Mouse (Mus musculus): Measurements from ENCODE around the gene Sde2. TPM values are rescaled to one million over a fixed set of nuclear protein-coding genes. Genes with fewer than 3 reads are reported as not detected.

Gene Sde2
- 10 to 100 TPM; 30.5 to 30.7 TPM for total RNA-seq (2021)
- long read RNA-seq, experiment 1, transcript Sde2-201 (7 exons, 3,213 nt) = major isoform, 41 of 45 reads
- long read RNA-seq, experiment 1, partial matches to known transcripts = 2 of 45 reads
- long read RNA-seq, experiment 1, other reads (novel, unspliced or antisense) = 2 of 45 reads
- long read RNA-seq, experiment 2, transcript Sde2-201 (7 exons, 3,213 nt) = major isoform, 77 of 93 reads
- long read RNA-seq, experiment 2, partial matches to known transcripts = 5 of 93 reads
- long read RNA-seq, experiment 2, other reads (novel, unspliced or antisense) = 10 of 93 reads

DNA sequence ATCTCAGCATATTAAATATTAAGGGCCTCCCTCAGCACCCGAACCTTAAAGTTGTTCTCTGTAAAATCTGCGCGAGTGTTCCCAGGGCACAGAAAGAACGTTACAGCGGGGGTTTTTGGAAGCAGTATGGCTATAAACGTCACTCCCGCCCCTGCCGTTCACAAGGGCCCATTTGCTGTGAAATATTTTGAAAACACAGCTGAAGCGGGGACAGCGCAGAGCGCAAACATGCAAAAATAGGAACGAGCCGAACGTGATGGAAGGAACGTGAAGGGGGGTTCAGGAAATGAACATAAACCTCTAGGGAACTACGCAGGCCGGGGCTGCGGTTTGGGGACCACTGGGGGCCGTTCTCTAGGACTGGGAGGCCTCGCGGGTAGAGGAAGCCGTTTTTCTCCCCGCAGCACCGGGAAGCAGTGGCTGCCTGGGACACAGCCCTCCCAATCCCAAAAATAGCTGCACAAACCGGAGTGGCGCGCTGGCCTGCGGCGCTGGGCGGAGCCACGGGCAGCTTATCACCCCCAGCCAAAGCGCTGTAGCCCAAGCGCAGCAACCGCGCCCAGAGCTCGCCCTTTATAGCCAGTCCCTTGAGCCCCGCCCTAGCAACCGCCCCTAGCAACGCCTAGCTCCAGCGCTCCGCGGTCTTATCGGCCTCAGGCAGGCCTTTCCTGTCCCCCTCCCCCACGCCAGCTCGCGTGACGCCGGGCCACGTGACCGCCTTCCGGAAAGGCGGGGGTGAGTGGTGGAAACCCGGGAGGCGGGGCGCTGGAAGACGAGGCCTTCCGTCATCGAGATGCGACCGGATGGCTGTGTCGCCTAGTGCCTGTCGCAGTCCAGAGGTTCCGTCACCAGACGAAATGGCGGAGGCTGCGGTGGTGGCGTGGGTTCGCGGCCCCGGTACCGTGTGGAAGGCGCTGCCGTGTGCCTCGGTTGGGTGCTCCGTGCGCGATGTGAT, at the start of gene Sde2:
Gene Sde2 (plus strand): TSS at position 812 of the 955 bp plus-strand sequence.
- DNase-seq (ENCODE audit: low spot score in 2 of 2) = peak; percentile 100

DNA sequence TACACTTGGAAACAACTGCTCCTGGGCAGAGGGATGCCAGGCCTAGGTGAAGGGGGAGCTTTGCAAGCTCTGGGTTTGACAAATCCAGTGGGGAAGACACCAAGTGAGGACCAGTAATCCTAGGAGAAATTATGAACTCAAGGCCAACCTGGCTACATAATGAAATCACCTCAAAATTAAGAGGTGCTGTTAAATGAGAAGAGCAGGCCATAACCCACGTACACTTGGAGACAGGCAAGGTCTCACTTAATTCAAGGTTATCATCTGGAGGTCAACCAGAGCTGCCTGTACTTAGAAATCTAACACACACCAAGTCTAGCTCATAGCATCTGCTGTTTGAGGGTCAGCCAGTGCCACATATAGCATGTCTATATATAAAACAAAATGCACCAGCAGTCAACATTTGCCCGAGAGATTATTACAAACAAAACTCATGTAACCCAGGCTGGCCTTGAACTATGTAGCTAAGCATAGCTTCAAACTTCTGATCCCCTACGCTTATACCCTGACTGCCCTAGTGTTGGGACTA, 49.4 kb upstream of the Sde2 start:
- no peak for DNase-seq (ENCODE audit: low spot score in 2 of 2)

DNA sequence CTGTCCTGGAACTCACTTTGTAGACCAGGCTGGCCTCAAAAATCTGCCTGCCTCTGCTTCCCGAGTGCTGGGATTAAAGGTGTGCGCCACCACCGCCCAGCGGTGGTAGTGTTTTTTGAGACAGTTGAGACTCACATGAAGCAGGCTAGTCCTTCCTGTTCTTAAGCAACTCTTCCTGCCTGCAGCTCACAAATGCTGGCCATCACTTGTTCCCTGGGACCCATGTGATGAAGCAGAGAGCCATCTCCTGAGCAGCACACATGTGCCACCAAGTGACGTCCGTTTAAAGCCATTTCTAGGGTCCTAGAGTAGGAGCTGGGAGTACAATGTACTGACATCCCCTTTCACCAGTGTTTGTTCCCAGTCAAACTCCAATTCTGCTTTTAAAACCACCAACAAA, 47.0 kb upstream of the Sde2 start:
- DNase-seq (ENCODE audit: low spot score in 2 of 2) = no peak

DNA sequence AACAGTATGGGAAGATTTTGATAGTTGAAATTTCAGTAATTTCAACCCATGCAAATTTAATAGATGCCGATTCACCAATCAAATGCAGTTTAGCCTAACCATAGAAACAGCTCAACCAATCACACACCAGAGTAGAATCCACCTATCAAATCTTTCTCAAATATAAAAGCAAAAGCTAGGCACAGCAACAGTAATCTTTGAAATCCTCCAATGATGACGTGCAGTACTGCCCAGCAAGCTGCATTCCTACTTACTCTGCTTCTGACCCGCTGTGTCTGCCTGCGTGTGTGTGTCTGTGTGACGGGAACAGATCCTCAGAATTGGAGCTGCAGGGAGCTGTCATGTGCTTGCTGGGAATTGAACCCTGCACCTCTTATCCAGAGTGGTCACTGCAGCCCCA, 42.1 kb upstream of the Sde2 start:
- DNase-seq (ENCODE audit: low spot score in 2 of 2) = no peak

DNA sequence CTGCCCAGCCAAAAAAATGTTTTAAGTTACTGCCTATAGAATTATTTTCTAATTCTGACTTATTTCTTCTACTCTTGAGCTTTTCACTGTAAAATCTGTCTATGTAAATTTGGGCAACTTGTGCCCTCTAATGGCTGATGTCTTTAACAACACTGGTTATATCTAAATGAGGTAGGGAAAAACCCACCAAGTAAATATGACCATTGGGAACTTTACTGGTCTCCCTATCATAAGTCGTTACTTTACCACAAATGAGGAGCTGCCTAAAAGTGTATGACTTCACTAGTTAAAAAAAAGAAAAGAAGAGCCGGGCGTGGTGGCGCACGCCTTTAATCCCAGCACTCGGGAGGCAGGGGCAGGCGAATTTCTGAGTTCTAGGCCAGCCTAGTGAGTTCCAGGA, 40.0 kb upstream of the Sde2 start:
- no peak for DNase-seq (ENCODE audit: low spot score in 2 of 2)

DNA sequence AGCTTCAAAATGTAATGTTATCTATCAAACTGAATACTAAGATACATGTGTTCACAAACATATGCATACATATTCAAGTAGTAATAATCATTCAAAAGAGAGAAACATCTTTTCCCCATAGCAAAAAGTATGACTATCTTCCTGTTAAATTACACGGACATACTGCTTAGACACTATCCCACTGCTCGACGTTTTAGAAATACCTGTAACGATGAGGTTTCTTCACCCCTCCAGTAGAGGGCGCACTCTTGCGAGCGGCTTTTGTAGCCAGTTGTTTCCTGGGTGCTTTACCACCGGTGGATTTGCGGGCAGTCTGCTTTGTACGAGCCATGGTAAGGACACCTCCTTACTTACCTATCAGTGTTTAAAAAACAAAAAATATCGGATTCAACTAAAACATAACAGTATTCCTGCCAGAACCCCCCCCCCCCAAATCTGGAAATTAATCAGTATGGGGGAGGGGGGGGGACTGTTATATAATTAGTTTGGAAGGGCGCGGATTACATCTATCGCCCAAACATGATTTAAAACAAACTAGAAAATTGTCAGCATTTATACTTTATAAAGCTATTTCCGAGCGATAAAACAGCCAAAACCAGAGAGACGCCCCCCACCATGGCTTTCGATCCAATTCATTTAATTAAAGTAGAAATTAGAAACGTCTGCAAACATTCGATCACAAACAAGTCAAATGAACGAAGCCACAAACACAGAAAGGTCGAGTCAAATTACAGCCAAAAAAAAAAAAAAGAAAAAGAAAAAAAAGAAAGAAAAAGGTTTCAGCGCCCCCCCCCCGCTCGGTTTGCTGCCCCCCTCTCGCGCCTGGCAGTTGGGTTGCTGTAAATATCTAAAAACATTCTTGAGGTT, 39.1 kb upstream of the Sde2 start:
- no peak for DNase-seq (ENCODE audit: low spot score in 2 of 2)

DNA sequence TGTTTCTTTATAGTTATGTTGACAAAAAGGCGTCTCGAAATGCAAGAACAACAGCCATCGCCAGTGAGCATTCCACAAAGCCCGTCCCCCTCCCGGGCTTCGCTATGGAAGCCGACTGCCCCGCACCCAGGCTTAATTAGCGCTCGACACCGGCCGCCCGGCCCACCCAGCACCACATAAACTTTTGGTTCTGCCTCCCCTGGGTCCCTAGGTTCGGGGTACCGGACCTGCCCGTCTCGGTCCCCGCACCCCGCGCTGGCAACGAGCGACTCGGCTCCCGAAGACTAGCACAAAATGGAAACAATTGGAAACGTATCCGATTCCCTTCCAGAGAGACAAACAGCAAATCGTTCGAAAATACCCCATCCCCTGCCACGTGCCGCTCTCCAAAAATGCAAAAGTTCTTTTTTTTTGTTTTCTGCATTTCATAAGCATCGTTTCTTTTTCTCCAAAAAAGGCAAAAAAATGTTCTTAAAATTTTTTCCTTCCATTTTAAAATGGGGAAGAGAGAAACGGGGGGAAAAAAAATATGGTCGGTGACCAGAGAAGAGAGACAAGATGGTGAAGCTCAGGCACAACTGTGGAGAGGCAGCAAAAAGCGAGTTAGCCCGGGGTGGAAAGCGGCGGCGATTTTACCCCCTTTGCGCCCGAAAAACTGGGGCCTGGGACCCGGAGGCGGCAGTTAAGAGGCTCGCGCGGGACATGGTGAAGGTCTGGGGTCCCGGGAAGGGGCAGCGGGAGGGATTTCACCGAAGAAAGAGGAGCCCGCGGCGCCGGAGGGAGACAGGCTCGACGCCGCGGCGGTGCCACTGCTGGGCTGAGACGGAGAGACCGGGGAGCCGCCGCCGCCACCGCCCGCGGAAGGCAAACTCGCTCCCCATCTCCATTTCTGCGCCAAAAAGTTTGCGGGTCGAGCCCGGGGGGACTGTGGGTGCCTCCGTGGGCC, 38.2 kb upstream of the Sde2 start:
- peak; percentile 30 to 41 for DNase-seq (ENCODE audit: low spot score in 2 of 2)

DNA sequence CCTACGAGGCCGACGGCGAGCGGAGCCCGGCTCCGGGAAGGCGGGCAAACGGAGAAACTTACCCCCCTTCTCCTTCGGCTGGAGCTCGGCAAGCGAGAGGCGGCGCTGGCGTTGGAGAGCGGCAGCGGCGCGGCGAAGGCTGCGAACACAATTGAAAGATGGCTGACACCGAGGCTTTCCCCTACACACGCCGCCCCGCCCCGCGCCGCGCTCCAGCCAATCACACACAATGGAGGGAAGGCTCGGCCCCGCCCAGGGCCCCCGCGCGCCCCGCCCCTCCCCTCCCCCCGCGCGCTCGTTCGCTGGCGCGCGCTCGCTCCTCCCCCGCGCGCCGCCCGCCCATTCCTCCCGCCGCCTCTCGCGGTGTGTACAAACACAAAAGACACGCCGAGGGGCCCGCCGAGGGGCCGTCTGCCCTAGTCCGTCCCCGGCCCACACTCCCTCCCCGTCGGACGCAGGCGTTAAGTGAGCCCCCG, 37.5 kb upstream of the Sde2 start:
- peak; percentile 89 to 93 for DNase-seq (ENCODE audit: low spot score in 2 of 2)

DNA sequence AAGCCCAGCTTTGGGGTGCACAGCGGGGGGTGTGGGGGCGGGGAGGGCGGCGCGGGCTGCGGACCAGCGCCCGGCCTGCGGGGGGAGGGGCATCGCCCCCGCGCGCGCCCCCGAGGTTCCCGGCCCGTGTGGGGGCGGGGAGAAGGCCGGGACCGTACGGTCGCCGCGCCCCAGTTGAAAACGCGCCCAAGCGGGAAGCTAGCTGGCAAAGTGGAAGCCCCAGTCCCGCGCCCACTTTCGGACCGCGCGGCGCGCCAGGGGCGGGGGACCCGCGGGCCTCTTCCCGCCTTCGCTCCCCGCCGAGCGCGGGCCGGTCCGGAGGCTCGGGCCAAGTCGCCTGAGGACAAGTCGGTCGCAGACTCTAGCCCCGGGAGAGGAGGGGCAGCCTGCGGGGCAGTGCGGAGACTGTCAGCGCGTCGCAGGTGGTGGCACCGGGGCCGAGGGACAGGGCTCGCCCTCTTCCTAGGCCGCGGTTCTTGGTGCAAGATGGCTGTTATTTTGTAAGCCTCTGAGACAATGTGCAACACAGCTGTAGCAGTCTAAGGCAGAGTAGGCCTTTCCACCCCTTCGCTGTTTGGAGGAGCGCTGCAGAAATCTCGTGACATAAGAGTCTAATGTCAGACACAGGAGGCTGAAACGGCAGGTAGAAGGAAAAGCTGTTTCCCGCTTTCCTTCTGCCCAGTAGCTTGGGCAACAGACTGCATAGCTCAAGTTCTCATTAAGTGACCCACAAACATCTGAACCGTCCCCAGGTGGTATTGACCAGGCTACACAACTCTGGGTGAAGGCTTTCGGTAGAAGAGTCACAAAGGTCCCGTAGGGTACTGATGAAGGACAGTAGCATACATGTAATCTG, 36.8 kb upstream of the Sde2 start, which contains the start of gene H3f3a:
Gene H3f3a (minus strand): TSS at position 59 of the 856 bp plus-strand sequence.
- peak; percentile 60 to 73 for DNase-seq (ENCODE audit: low spot score in 2 of 2)

DNA sequence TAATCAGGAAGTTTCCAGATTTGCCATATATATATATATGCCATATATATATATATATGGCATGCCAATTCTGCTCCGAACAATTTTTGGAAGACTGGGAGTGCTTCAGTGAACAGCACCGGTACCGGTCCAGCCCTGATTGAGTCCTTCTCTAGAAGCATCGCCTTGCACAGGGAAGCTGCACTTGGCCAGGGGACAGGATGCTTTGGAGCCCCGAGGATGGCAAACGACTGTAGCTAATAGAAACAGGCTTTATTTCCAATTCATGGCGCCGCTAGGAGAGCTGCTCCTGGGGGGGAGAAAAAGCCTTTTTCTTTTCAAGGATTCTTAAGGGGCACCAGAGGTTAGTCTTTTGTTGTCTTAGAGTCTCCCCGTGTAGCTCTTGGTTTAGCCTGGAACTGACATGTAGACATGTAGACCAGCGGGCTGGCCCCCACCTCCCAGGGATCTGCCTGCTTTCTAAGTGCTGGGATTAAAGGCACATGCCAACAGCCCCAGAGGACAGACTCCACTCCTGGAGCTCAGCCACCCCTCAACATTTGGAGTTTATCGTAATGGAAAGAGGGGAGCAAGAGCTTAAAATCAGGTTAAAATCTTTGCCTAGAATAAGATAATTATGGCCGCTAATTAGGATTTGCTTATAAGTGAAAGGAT, 35.4 kb upstream of the Sde2 start:
- no peak for DNase-seq (ENCODE audit: low spot score in 2 of 2)

DNA sequence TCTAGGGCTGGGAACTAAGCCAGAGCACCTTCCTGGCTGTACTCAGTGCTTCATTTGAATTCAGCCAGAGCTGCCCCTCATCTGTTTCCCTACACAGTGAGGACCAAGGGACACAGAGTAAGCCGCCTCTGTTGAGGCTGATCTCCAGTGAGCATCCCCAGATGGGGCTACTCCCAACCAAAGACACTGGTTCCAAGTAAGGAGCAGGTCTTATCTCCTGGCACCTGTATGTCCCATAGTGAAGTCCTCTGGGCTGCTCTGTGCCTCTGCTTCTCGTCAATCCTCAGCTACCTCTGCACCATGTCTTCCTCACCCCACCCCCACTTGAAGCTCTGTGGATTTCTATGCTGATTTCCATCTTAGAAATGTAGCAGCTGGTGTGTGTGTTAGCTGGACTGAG, 32.9 kb upstream of the Sde2 start:
- no peak for DNase-seq (ENCODE audit: low spot score in 2 of 2)

DNA sequence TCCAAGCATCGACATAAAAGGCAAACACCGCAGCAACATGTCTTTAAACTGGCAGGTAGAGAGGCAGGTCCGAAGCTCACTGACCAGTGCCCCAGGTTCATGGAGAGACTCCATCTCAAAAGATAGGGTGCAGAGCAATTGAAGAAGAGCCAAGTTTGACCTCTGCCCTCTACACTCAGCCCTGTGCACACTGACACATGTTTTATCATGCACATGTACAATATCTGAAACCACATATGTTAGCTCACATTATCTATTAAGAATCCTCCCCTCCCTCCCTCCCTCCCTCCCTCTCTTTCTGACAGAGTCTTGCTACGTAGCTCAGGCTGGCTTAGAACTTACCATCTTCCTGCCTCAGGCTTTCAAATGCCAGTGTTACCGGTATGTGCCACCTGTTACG, 29.8 kb upstream of the Sde2 start:
- DNase-seq (ENCODE audit: low spot score in 2 of 2) = no peak

DNA sequence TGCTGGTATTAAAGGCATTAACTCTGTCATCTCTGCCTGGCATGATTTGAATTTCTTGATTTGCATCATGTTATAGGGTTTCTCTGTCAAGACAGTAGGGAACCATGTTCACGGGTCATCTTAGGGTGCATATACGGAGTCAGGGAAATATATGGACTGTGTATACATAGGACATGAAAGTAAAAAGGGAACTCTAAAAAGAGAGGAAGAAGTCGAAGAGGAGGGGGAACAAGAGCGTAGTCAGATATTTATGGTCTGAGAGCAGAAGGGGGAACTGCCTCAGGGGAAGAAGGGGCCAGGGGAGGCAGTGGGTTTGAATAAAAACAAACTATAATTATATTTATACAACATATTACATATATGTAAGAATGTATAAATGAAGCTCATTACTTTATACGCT, 28.7 kb upstream of the Sde2 start:
- DNase-seq (ENCODE audit: low spot score in 2 of 2) = no peak

DNA sequence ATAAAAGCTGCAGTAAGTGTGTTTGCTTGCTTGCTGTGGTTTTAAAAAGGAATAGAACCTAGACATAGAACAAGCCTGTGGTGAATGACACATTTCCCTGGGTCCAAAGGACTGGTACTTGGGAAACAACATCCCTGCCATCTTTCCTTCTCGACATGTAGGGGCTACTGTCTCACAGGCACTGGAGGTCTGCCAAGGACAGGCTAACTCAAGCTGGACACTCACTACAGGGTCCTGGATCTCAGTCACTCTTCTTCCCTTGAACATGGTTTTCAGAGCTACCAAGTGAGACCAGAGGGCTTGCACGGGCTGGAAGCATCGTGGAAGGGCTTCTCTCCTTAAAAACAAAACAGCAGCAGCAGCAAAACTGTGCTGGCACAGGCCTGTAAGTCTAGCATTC, 27.2 kb upstream of the Sde2 start:
- DNase-seq (ENCODE audit: low spot score in 2 of 2) = no peak

DNA sequence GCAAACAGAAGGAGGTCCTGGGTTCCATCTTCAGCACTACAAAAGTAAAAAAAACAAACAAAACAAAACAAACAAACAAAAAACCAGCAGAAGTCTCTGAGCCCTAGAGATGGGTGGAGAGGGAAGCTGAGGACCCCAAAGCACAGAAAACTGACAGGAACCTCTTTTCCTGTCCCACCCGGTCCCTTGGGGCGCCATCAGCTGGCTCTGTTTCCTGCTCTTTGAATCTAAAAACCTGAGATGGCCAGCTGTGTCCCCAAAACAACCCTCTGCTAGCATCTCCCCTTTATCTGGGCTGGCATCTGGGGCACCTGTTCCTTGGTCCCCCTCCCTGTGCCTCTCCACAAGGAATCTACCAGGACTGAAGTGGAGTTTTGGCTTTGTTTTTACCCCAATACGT, 26.2 kb upstream of the Sde2 start:
- no peak for DNase-seq (ENCODE audit: low spot score in 2 of 2)

DNA sequence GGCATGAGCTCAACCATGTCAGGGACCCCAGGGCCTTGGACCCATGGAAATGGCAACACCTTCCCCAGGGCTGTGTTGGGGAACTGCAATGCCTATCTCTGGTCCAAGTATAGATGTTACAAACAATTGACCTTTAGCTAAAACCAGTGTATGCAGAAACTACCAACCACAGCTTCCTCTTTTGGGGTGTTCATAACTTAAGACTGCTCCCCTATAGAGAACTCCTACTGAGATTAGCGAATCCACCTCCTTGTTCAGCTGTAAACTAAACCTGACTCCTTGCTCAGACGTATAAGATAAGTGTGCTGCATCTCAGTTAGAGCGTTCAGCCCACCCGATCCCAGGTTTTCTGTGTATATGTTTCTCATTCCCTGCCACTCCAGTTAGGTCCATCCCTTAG, 24.3 kb upstream of the Sde2 start:
- DNase-seq (ENCODE audit: low spot score in 2 of 2) = no peak

DNA sequence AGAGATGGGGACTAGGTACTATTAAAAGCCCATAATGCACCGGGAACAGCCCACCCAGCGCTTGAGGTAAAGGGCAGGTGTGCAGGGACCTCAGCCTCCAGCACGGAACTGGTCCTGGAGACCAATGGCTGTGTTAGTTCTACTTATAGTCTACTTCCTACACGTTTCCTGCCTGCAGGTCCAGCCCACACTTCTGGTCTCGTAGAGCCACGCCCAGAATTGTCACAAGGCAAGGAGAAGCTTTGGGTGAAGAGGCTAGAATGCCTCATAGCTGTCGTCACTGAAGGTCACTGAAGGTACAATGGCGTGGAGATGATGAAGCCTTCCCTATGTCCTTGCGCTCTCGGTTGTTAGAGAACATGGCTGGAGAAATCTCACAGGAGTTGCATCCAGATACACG, 21.2 kb upstream of the Sde2 start:
- DNase-seq (ENCODE audit: low spot score in 2 of 2) = no peak

DNA sequence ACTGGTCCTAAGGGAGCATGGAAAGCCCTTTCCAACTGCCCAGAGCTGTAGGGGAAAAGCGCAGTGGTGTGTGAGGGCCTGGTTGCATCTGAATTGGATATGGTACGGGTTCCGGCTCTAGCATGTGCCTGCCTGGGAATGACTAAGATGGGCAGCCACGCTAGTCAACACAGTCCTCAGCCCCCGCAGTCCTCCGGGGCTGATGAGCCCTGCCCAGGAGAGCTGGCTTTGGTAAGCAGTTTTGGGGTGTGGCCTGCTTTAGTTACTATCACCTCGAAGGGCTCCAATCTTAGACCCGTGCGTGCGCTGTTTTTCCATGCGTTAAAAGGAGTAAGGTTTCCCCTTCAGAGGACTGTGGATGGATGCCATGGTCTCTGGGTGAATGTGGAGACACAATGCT, 20.8 kb upstream of the Sde2 start:
- DNase-seq (ENCODE audit: low spot score in 2 of 2) = no peak
